Mouse (Mus musculus) neural tube, embryonic 14.5 days (tissue): Measurements from ENCODE around the gene Tesmin. TPM values are rescaled to one million over a fixed set of nuclear protein-coding genes. Genes with fewer than 3 reads are reported as not detected.

Source experiments
- ATAC-seq: fragments of 200-750 bp; cut with Nextera tagmentation; 2 replicates; pipeline ENCODE4 v1.8.0; 2017; ENCODE audit warnings: low read depth, mild to moderate bottlenecking, moderate TSS enrichment, moderate library complexity
- H3K27ac ChIP-seq: fragments of 300-500 bp; sonication (generic); 2 replicates; pipeline ENCODE4 v1.5.1; 2014; ENCODE audit warnings: low read depth, mild to moderate bottlenecking, control low read depth, low read length, moderate library complexity, mixed read lengths
- H3K27me3 ChIP-seq: fragments of 300-500 bp; sonication (generic); 2 replicates; pipeline ENCODE4 v1.6.1; 2014; ENCODE audit warnings: low read length; ENCODE audit not compliant: control insufficient read depth, insufficient read depth
- H3K36me3 ChIP-seq: fragments of 300-500 bp; sonication (generic); 2 replicates; pipeline ENCODE4 v1.6.1; 2014; ENCODE audit warnings: low read length, mixed read lengths; ENCODE audit not compliant: control insufficient read depth, insufficient read depth
- H3K4me1 ChIP-seq: fragments of 300-500 bp; sonication (generic); 2 replicates; pipeline ENCODE4 v1.6.1; 2014; ENCODE audit warnings: low read length; ENCODE audit not compliant: control insufficient read depth, insufficient read depth
- H3K4me2 ChIP-seq: fragments of 300-500 bp; sonication (generic); 2 replicates; pipeline ENCODE4 v1.6.1; 2014; ENCODE audit warnings: mild to moderate bottlenecking, low read depth, low read length, control low read depth
- H3K4me3 ChIP-seq: fragments of 300-500 bp; sonication (generic); 2 replicates; pipeline ENCODE4 v1.5.1; 2014; ENCODE audit warnings: low read depth, low read length, control low read depth, mixed read lengths
- H3K9ac ChIP-seq: fragments of 300-500 bp; sonication (generic); replicated peaks from 2 replicates; pipeline ENCODE4 v1.6.1; 2014; ENCODE audit warnings: low read depth, mild to moderate bottlenecking, control low read depth, low read length, mixed read lengths
- H3K9me3 ChIP-seq: fragments of 300-500 bp; sonication (generic); 2 replicates; pipeline ENCODE4 v1.6.1; 2016; ENCODE audit warnings: low read length; ENCODE audit not compliant: control insufficient read depth
- WGBS: fragments of 180-500 bp; shearing (Covaris S2); extraction: QIAGEN DNeasy Blood & Tissue Kit; methylation state at CpG from one replicate; pipeline ENCODE4 v1.1.7; 2014; 5-methylcytosine and 5-hydroxymethylcytosine counted together
- polyA plus RNA-seq: library from polyadenylated mRNA; unstranded; fragments of >200 nt; fragmentation: Nextera tagmentation; extraction: Ambion mirVana; gene quantifications from 2 replicates; pipeline ENCODE4 v1.2.1, GENCODE M21; 2014

Tesmin gene
- polyA plus RNA-seq, 1 experiment from 2014 or later = 0.12 TPM

DNA sequence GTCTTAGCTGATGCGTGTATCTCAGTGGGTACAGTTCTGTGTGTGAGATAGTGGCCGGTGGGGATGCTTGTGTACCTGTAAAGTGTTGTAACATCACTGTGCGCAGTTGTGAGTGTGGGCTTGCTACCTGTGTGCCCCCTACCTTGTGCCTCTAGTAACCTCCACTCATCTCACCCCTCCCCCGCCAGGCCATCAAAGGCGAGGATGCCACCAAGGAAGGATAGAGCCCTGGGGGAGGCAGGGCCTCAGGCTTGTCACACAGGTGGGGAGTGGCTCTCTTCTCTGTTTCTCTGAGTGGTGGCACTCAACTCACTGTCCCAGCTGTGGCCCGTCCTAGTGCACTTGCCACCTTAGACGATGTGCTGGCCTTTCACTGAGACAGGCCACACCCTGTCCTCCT, 42.4 kb downstream of the Tesmin start:
- no peaks in the 10 kb centered on the region for H3K9me3 ChIP-seq
- no peaks in the 10 kb centered on the region for H3K36me3 ChIP-seq
- 69% methylated on average over 7 of the region's 7 CpGs for WGBS
- 0 out of 2 replicates have a peak, but pooled peaks cover 3% of the 10 kb centered on the region for H3K4me1 ChIP-seq
- H3K4me3 ChIP-seq = no peak overlapping the region
- H3K9ac ChIP-seq = no peak overlapping the region
- no peaks in the 10 kb centered on the region for H3K27me3 ChIP-seq
- ATAC-seq = no peak
- H3K4me2 ChIP-seq = no peak overlapping the region
- H3K27ac ChIP-seq = no peak overlapping the region

DNA sequence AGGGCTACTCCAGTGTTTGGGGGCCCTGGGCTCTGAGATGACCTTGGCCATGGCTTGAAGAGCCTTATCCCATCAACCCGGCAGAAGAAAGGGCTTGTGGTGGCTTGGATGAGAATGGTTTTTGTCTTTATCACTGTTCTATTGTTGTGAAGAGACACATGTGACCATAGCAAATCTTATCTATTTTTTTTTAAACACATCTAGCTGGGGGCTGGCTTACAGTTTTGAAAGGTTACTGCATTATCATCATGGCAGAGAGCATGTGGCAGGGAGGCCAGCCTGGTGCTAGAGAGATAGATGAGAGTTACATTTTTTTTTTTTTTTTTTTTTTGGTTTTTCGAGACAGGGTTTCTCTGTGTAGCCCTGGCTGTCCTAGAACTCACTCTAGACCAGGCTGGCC, 43.3 kb downstream of the Tesmin start:
- WGBS = 83% methylated on average over 1 of the region's 2 CpGs
- no peak for ATAC-seq
- H3K4me3 ChIP-seq = no peak overlapping the region

DNA sequence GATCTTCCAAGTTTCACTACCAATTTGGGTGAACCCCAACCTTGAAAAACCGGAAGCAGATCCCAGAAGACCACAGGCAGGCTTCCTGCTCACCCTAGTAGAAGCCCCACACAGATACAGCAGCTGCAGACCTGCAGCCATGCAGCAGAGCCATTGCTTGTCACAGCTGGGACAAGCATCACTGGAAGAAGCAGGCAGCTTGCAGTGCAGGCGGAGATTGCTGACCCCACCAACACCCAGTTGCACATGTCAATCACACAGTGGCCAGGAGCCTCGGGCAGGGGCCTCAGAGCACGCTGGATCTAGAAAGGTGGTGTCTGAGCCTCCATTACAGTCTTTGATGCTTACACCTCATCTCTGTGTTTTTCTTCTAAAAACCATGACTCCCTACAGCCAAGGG, 45.5 kb downstream of the Tesmin start:
- 61% methylated on average over 4 of the region's 4 CpGs for WGBS
- Histone ChIP-seq H3K4me2 (no peak overlapping the region), H3K36me3 (no peaks in the 10 kb centered on the region), H3K4me1 (no peaks in the 10 kb centered on the region), H3K4me3 (no peak overlapping the region), H3K27ac (no peak overlapping the region), H3K9ac (no peak overlapping the region), H3K9me3 (no peaks in the 10 kb centered on the region), H3K27me3 (no peaks in the 10 kb centered on the region)
- ATAC-seq = no peak

More for the DNA sequence above, 43.3 kb downstream of the Tesmin start:
- H3K9me3 ChIP-seq = no peaks in the 10 kb centered on the region
- H3K27ac ChIP-seq = no peak overlapping the region
- H3K36me3 ChIP-seq = no peaks in the 10 kb centered on the region
- 0 out of 2 replicates have a peak, but pooled peaks cover 3% of the 10 kb centered on the region for H3K4me1 ChIP-seq
- no peaks in the 10 kb centered on the region for H3K27me3 ChIP-seq
- no peak overlapping the region for H3K4me2 ChIP-seq
- H3K9ac ChIP-seq = no peak overlapping the region

DNA sequence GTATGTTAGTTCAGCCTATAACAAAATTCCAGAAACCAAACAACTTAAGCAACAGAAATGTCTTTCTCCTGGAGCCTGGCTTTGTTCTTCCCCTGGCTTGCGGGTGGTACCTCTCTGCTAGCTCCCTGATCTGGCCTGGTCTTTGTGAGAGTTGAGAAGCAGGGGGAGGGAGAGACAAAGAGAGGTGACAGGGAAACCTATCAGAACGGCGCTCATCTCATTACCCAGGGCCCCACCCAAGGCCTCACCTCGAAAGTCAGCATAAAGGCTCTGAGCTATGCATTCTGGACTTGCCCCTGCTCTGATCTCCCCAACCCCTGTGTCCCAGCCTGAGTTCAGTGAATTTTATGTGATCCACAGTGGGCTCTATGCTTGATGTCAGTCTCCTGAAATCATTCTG, 46.0 kb downstream of the Tesmin start:
- Histone ChIP-seq H3K9me3 (no peaks in the 10 kb centered on the region), H3K9ac (no peak overlapping the region), H3K36me3 (no peaks in the 10 kb centered on the region), H3K27ac (no peak overlapping the region), H3K4me3 (no peak overlapping the region), H3K27me3 (no peaks in the 10 kb centered on the region), H3K4me1 (no peaks in the 10 kb centered on the region), H3K4me2 (no peak overlapping the region)
- ATAC-seq = no peak
- 46% methylated on average over 4 of the region's 4 CpGs for WGBS

DNA sequence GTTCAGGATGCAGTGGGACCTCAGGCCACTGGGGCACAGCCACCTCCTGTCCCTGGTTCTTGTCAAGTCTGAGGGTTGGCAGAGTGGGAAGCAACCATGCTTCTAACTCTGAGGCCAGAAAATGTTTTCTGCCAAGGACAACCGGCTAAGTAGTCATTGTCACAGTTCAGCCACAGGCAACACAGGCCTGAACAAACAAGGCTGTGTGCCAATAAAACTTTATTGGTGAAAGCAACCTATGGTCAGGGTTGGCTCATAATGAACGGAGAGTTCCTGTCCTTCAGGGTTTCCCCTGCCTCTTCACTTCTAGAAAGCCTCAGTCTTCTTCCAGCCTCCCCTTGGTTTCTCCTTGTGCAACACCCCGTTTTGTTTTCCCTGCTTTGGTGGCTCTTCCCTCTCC, 47.2 kb downstream of the Tesmin start:
- H3K36me3 ChIP-seq = no peaks in the 10 kb centered on the region
- H3K4me3 ChIP-seq = no peak overlapping the region
- H3K27me3 ChIP-seq = no peaks in the 10 kb centered on the region
- ATAC-seq = no peak
- no peak overlapping the region for H3K9ac ChIP-seq
- H3K27ac ChIP-seq = no peak overlapping the region
- 68% methylated on average over 3 of the region's 3 CpGs for WGBS
- no peaks in the 10 kb centered on the region for H3K9me3 ChIP-seq
- H3K4me2 ChIP-seq = no peak overlapping the region
- H3K4me1 ChIP-seq = no peaks in the 10 kb centered on the region

DNA sequence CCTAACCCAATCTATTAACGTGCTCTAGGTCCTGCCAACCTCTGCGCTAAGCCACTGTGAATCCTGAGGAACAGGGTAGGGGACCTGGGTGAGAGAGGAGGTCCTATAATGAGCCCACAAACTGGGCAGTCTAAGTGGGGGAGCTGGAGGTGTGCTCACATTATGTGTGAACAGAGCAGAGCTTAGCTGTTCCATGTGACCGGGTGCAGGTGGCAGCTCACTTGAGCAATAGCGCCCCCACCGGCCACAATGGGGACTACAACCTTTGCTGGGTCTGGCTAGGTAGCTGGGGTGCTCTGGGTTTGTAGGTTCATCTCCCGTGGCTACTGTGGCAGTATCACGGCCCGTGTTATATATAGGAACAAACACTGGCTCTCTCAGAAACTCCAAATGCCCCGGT, 48.2 kb downstream of the Tesmin start:
- no peak overlapping the region for H3K27ac ChIP-seq
- no peak overlapping the region for H3K9ac ChIP-seq
- H3K27me3 ChIP-seq = no peaks in the 10 kb centered on the region
- no peak for ATAC-seq
- H3K9me3 ChIP-seq = no peaks in the 10 kb centered on the region
- no peak overlapping the region for H3K4me3 ChIP-seq
- H3K4me1 ChIP-seq = no peaks in the 10 kb centered on the region; the same call in 1 of the 2 replicates
- H3K4me2 ChIP-seq = no peak overlapping the region
- no peaks in the 10 kb centered on the region for H3K36me3 ChIP-seq
- WGBS = 62% methylated on average over 9 of the region's 9 CpGs

DNA sequence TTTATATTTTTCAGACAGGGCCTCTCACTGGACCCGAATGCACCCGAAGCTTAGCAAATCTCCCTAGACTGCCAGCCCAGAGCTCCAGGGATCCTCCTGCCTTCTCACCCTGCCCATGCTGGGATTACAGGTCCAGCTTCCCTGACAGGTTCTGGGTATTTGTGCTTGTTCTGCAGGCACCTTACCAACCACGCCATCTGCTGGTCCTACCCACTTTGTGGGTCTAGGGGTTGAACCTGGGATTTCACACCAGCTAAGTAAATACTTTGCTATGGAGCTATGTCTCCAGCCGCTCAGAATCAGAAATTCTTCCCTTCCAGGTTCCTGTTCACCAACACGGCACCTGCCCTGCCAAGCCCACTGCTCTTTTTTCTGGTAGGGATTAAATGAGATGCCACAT, 49.3 kb downstream of the Tesmin start:
- Histone ChIP-seq H3K27ac (no peak overlapping the region), H3K36me3 (no peaks in the 10 kb centered on the region), H3K9ac (no peak overlapping the region), H3K27me3 (no peaks in the 10 kb centered on the region), H3K4me2 (no peak overlapping the region), H3K9me3 (no peaks in the 10 kb centered on the region), H3K4me1 (no peaks in the 10 kb centered on the region; the same call in 1 of the 2 replicates), H3K4me3 (no peak overlapping the region)
- ATAC-seq = no peak
- WGBS = 78% methylated on average over 5 of the region's 5 CpGs

DNA sequence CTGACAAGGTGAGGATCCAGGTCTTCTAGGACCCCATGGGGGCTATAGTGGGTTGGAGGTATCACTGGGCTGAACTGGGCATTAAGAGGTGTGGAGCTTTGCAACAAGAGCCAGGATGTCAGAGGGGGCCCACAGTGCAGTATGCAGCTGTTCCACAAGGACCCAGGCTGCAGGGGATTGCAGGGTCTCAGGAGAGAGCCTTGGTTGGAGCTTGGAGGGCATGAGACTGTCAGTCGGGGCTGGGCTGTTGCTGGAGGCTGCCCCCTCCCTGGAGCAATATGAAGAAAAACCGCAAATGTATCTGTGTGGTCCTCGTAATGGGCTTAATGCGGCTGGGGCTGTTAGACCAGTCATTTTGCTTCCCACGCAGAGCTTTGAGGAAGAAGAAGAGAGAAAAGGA, 52.0 kb downstream of the Tesmin start:
- peak overlapping the region; percentile 30; the same call in 1 of the 2 replicates for H3K4me2 ChIP-seq
- no peak; the same call in 1 of the 2 replicates for ATAC-seq
- no peaks in the 10 kb centered on the region for H3K27me3 ChIP-seq
- H3K9ac ChIP-seq = no peak overlapping the region
- H3K9me3 ChIP-seq = no peaks in the 10 kb centered on the region
- no peaks in the 10 kb centered on the region for H3K36me3 ChIP-seq
- H3K4me1 ChIP-seq = no peaks in the 10 kb centered on the region; the same call in 1 of the 2 replicates
- 28% methylated on average over 5 of the region's 5 CpGs for WGBS
- H3K27ac ChIP-seq = no peak overlapping the region
- H3K4me3 ChIP-seq = no peak overlapping the region

DNA sequence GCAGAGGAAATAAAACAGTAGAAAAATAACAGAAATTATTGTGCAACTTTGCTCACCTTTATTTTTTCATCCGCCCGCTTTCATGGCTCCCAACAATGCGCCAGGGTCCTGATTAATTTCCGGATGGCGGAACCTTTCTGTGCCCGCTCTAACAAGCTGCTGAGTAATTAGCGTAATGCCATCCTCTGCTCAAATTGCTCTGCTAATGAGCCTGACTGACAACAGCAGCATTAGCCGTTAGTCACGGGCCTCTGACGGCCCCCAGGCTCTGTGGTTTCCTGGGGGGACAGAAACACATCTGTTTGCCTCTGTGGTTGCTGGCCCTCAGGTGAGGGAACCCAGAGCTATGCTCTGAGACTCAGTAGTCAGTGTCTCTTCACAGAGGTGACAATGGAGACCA, 52.4 kb downstream of the Tesmin start:
- no peaks in the 10 kb centered on the region for H3K27me3 ChIP-seq
- WGBS = 25% methylated on average over 10 of the region's 10 CpGs
- H3K4me1 ChIP-seq = no peaks in the 10 kb centered on the region; the same call in 1 of the 2 replicates
- no peaks in the 10 kb centered on the region for H3K9me3 ChIP-seq
- no peaks in the 10 kb centered on the region for H3K36me3 ChIP-seq
- ATAC-seq = peak; percentile 67; the same call in 1 of the 2 replicates
- no peak overlapping the region for H3K9ac ChIP-seq
- H3K4me3 ChIP-seq = no peak overlapping the region
- no peak overlapping the region for H3K27ac ChIP-seq
- peak overlapping the region; percentile 30; the same call in 1 of the 2 replicates for H3K4me2 ChIP-seq
